Mouse (Mus musculus) kidney, embryonic 14.5 days (tissue): ENCODE data around the gene Amigo3. TPM values are rescaled to one million over a fixed set of nuclear protein-coding genes. Genes with fewer than 3 reads are reported as not detected.

ENCODE experiments used
- ATAC-seq: fragments of 200-750 bp; cut with Nextera tagmentation; 2 replicates; pipeline ENCODE4 v1.8.0; 2017; ENCODE audit warnings: moderate number of reproducible peaks, mild to moderate bottlenecking, moderate TSS enrichment, moderate library complexity; ENCODE audit not compliant: low FRiP score, low TSS enrichment
- H3K27ac ChIP-seq: fragments of 300-500 bp; sonication (generic); 2 replicates; pipeline ENCODE4 v1.5.1; 2014; ENCODE audit warnings: low read depth, mild to moderate bottlenecking, low read length, moderate library complexity, mixed read lengths
- H3K27me3 ChIP-seq: fragments of 300-500 bp; sonication (generic); 2 replicates; pipeline ENCODE4 v1.6.1; 2014; ENCODE audit warnings: mild to moderate bottlenecking, low read length; ENCODE audit not compliant: control insufficient read depth, insufficient read depth
- H3K36me3 ChIP-seq: fragments of 300-500 bp; sonication (generic); 2 replicates; pipeline ENCODE4 v1.6.1; 2014; ENCODE audit warnings: low read length, mixed read lengths; ENCODE audit not compliant: control insufficient read depth, insufficient read depth
- H3K4me1 ChIP-seq: fragments of 300-500 bp; sonication (generic); 2 replicates; pipeline ENCODE4 v1.6.1; 2014; ENCODE audit warnings: low read length, mixed read lengths; ENCODE audit not compliant: control insufficient read depth, insufficient read depth
- H3K4me2 ChIP-seq: fragments of 300-500 bp; sonication (generic); replicated peaks from 2 replicates; pipeline ENCODE4 v1.6.1; 2014; ENCODE audit warnings: low read depth, mild to moderate bottlenecking, low read length
- H3K4me3 ChIP-seq: fragments of 300-500 bp; sonication (generic); 2 replicates; pipeline ENCODE4 v1.5.1; 2014; ENCODE audit warnings: mild to moderate bottlenecking, low read length
- H3K9ac ChIP-seq: fragments of 300-500 bp; sonication (generic); 2 replicates; pipeline ENCODE4 v1.6.1; 2014; ENCODE audit warnings: low read depth, mild to moderate bottlenecking, low read length, moderate library complexity
- H3K9me3 ChIP-seq: fragments of 300-500 bp; sonication (generic); 2 replicates; pipeline ENCODE4 v1.6.1; 2016; ENCODE audit warnings: low read length; ENCODE audit not compliant: control insufficient read depth
- WGBS: fragments of 180-500 bp; shearing (Covaris S2); extraction: QIAGEN DNeasy Blood & Tissue Kit; methylation state at CpG from one replicate; pipeline ENCODE4 v1.1.7; 2014; 5-methylcytosine and 5-hydroxymethylcytosine counted together
- polyA plus RNA-seq: library from polyadenylated mRNA; unstranded; fragments of >200 nt; fragmentation: Nextera tagmentation; extraction: Ambion mirVana; gene quantifications from 2 replicates; pipeline ENCODE4 v1.2.1, GENCODE M21; 2014

Amigo3 gene
- polyA plus RNA-seq, 1 experiment from 2014 or later: 2.1 TPM

DNA sequence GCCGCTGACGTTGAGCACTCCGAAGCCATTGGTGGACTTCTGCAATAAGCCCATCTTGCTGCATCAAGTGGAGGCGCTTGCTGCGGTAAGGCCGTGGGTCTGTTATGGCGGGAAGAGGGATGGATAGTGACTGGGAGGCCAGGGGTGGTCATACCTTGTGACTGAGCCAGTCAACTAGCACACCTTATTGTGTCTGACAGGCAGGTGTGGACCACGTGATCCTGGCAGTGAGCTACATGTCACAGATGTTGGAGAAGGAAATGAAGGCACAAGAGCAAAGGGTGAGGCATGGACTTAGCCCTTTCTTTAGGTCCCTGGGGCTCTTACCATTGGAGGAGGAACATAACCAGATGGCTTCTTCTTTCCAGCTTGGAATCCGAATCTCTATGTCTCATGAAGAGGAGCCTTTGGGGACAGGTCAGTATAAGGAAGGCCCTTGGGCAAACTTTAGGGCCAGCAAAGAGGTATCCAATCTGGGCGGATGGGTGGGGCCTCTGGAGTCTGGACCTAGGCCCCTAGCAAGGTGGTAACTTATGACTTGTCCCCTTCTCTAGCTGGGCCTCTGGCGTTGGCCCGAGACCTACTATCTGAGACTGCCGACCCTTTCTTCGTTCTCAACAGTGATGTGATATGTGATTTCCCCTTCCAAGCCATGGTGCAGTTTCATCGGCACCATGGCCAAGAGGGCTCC, 3.3 kb upstream of the Amigo3 start:
- no peak for ATAC-seq
- WGBS: 43% methylated on average over 15 of the region's 15 CpGs
- Histone ChIP-seq H3K9me3 (no peaks in the 10 kb centered on the region), H3K4me1 (peaks cover 22% of the 10 kb centered on the region), H3K27ac (peak overlapping the region; percentile 71), H3K4me3 (peak overlapping the region; percentile 84), H3K4me2 (peak overlapping the region; percentile 87), H3K36me3 (peaks cover 53% of the 10 kb centered on the region), H3K27me3 (no peaks in the 10 kb centered on the region), H3K9ac (peak overlapping the region; percentile 70)

DNA sequence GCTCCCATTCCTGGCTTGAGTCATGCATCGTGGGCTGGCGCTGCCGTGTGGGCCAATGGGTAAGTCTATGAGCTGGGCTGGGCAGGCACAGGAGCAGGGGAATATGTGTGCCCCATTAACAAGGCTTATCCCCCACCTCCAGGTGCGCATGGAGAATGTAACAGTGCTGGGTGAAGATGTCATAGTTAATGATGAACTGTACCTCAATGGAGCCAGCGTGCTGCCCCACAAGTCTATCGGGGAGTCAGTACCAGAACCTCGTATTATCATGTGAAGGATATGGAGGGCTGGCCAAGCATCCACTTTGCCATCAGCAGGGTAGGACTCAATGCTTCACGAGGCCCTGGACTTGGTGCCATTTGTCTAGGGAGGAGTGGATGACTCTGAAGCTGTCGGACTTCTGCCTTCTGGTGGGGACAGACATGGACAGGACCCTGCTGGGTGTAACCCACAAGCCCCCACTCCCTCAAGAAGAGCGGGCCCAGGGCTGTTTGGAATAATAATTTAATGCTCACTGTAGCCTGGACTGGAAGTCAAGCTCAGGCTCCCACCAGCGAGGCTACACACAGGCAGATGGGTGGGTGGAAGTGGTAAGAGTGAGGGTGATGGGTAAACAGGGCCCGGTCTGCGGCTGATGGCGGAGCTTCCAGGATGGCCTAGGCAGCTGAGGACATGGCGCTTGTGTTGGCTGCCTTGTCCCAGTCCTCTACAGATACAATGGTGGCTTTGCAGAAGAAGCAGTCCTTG, 1.6 kb upstream of the Amigo3 start:
- 93% methylated on average over 15 of the region's 15 CpGs for WGBS
- no peak overlapping the region for H3K4me2 ChIP-seq
- no peak overlapping the region for H3K9ac ChIP-seq
- H3K9me3 ChIP-seq: no peaks in the 10 kb centered on the region
- no peak overlapping the region for H3K4me3 ChIP-seq
- H3K36me3 ChIP-seq: peaks cover 51% of the 10 kb centered on the region
- H3K4me1 ChIP-seq: peaks cover 22% of the 10 kb centered on the region
- H3K27ac ChIP-seq: no peak overlapping the region
- no peaks in the 10 kb centered on the region for H3K27me3 ChIP-seq
- no peak for ATAC-seq

DNA sequence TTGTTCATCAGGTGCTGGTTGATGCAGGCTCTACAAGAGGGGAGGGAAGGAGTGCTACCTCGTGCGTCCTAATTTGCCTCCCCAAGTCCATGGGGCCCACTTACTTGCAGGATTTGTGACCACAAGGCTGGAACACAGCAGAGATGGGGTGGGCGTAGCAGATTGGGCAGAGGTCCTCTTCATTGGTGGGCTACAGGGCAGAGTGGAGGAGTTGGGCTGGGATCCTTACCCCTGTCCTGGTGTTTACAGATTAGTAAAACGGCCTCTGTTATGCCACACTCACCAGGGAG, 1.1 kb upstream of the Amigo3 start:
- no peak for ATAC-seq
- H3K27me3 ChIP-seq: no peaks in the 10 kb centered on the region
- H3K27ac ChIP-seq: no peak overlapping the region
- no peak overlapping the region for H3K9ac ChIP-seq
- no peak overlapping the region for H3K4me2 ChIP-seq
- H3K4me3 ChIP-seq: no peak overlapping the region
- H3K4me1 ChIP-seq: peaks cover 22% of the 10 kb centered on the region
- peaks cover 48% of the 10 kb centered on the region for H3K36me3 ChIP-seq
- no peaks in the 10 kb centered on the region for H3K9me3 ChIP-seq
- WGBS: 79% methylated on average over 4 of the region's 4 CpGs

DNA sequence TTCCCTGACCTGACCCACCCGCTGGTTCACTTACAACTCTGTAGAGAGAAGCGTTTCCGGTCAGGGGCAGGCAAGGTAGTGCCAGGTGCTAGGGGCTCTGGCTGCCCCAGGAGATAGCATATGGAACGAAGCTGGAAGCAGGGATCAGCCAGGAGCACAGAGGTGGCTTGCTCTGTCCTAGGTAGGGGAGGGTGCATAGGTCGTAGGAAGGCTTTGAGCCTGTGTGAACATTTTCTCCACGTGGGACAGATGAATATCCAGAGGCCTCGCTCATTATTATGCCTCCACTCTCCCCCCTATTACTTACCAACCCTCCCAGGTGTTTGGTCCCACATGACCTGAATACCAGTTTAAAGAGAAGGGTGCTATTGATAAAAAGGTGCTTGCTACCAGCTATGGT, 548 bp upstream of the Amigo3 start:
- WGBS: 77% methylated on average over 7 of the region's 7 CpGs
- no peak overlapping the region for H3K4me3 ChIP-seq
- no peaks in the 10 kb centered on the region for H3K27me3 ChIP-seq
- ATAC-seq: no peak
- H3K36me3 ChIP-seq: peaks cover 50% of the 10 kb centered on the region
- peaks cover 22% of the 10 kb centered on the region for H3K4me1 ChIP-seq
- H3K9me3 ChIP-seq: no peaks in the 10 kb centered on the region
- H3K9ac ChIP-seq: no peak overlapping the region
- no peak overlapping the region for H3K4me2 ChIP-seq
- H3K27ac ChIP-seq: no peak overlapping the region

DNA sequence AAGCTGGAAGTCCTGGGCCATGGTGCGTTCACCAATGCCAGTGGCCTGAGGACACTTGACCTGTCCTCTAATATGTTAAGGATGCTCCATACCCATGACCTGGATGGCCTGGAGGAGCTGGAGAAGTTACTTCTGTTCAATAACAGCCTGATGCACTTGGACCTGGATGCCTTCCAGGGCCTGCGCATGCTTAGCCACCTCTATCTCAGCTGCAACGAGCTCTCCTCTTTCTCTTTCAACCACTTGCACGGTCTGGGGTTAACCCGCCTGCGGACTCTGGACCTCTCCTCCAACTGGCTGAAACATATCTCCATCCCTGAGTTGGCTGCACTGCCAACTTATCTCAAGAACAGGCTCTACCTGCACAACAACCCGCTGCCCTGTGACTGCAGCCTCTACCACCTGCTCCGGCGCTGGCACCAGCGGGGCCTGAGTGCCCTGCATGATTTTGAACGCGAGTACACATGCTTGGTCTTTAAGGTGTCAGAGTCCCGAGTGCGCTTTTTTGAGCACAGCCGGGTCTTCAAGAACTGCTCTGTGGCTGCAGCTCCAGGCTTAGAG, 786 bp downstream of the Amigo3 start:
- Histone ChIP-seq H3K4me3 (no peak overlapping the region), H3K4me1 (peaks cover 16% of the 10 kb centered on the region), H3K27ac (no peak overlapping the region), H3K36me3 (peaks cover 56% of the 10 kb centered on the region), H3K4me2 (no peak overlapping the region), H3K27me3 (no peaks in the 10 kb centered on the region), H3K9ac (0 out of 2 replicates have a peak overlapping the region, but pooled peaks have one; percentile 37), H3K9me3 (no peaks in the 10 kb centered on the region)
- ATAC-seq: no peak
- WGBS: 90% methylated on average over 15 of the region's 15 CpGs

DNA sequence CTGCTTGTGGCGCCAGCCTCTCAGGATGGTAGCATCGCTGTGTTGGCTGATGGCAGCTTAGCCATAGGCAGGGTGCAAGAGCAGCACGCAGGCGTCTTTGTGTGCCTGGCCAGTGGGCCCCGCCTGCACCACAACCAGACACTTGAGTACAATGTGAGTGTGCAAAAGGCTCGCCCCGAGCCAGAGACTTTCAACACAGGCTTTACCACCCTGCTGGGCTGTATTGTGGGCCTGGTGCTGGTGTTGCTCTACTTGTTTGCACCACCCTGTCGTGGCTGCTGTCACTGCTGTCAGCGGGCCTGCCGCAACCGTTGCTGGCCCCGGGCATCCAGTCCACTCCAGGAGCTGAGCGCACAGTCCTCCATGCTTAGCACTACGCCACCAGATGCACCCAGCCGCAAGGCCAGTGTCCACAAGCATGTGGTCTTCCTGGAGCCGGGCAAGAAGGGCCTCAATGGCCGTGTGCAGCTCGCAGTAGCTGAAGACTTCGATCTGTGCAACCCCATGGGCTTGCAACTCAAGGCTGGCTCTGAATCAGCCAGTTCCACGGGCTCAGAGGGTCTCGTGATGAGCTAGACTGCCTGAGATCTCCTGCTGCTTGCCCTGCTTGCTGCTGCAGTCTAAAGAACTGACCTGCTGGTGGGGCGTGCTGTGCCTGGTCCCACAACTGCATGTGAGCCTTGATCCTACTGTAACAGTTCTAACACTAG, 1.5 kb downstream of the Amigo3 start:
- no peak overlapping the region for H3K4me2 ChIP-seq
- H3K9ac ChIP-seq: no peak overlapping the region
- peaks cover 63% of the 10 kb centered on the region for H3K36me3 ChIP-seq
- 92% methylated on average over 22 of the region's 22 CpGs for WGBS
- H3K27me3 ChIP-seq: no peaks in the 10 kb centered on the region
- peaks cover 16% of the 10 kb centered on the region for H3K4me1 ChIP-seq
- no peak for ATAC-seq
- H3K4me3 ChIP-seq: no peak overlapping the region
- H3K9me3 ChIP-seq: no peaks in the 10 kb centered on the region
- H3K27ac ChIP-seq: no peak overlapping the region

DNA sequence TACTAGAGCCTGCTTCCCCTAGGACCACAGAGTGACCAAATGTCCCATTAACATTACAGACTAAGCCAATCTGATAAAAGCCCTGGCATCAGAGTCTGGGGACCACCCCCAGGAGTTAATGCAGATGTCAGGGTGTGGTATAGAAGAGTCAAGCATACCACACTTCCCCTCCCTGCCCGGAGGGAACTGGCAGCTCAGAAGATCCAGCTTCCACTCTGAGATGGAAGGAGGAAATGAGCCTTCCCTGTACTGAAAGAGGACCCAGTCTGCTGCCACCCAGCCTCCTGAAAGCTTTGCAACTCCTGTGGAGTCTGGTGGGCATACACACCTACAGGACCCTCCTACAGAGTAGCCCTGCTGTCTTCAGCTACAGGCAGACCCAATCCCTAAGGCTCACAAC, 2.1 kb downstream of the Amigo3 start:
- no peaks in the 10 kb centered on the region for H3K9me3 ChIP-seq
- 75% methylated on average over 1 of the region's 1 CpGs for WGBS
- no peak for ATAC-seq
- H3K4me1 ChIP-seq: peaks cover 12% of the 10 kb centered on the region
- H3K27ac ChIP-seq: no peak overlapping the region
- H3K36me3 ChIP-seq: peaks cover 64% of the 10 kb centered on the region
- no peak overlapping the region for H3K9ac ChIP-seq
- H3K4me2 ChIP-seq: no peak overlapping the region
- no peaks in the 10 kb centered on the region for H3K27me3 ChIP-seq
- no peak overlapping the region for H3K4me3 ChIP-seq

DNA sequence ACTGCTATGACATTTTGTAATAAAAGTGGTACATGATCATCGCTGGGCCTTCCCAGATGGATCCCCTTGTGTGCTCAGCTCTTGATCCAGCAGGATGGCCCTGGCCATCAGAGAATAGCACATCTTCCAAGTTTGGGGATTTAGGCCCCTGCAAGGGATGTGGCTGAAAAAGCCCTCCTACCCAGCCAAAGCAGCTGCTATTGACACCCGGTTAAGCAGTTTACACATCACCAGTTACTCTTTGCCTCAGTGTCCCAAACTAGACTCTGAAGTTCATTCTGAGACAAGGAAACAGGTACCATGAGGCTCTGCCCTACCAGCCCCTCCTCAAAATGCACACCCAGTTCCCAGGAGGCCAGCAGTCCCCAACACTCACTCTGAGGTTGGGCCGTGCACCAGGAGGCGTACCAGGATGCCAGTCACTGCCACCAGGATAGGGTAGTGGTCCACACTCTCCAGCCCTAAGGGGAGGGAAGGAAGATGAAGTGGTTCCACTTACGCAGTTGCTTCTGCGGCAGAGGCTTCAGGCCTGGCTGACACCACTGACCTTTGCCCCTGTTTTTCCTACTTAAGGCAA, 2.8 kb downstream of the Amigo3 start:
- Histone ChIP-seq H3K4me2 (no peak overlapping the region), H3K27me3 (no peaks in the 10 kb centered on the region), H3K36me3 (peaks cover 64% of the 10 kb centered on the region), H3K9ac (no peak overlapping the region), H3K4me1 (peaks cover 11% of the 10 kb centered on the region; the same call in 1 of the 2 replicates), H3K9me3 (no peaks in the 10 kb centered on the region), H3K27ac (no peak overlapping the region), H3K4me3 (no peak overlapping the region)
- ATAC-seq: no peak
- 87% methylated on average over 6 of the region's 6 CpGs for WGBS
